Mouse (Mus musculus): Measurements from ENCODE around the gene Fndc11.

- TF ChIP-seq CTCF (IDR thresholded peaks at IDR 0.05; ENCODE audit: extremely low read depth, insufficient read depth, low read length) (no peak), POLR2A (IDR thresholded peaks at IDR 0.05; ENCODE audit: extremely low read depth, insufficient read depth, low read length) (no peak)
These were observed 47.0 kb downstream of the Fndc11 start for GRCm38 (mm10) chr2:181266839-181267238.
